Mouse (Mus musculus) lung, adult 2 months (tissue): ENCODE results near the gene Chil4. TPM values are rescaled to one million over a fixed set of nuclear protein-coding genes. Genes with fewer than 3 reads are reported as not detected.

ENCODE experiments used
- DNase-seq: peaks from one replicate; pipeline ENCODE4 v3.0.0; 2022
- H3K4me1 ChIP-seq: fragments of 200-500 bp; 2 replicates; pipeline ENCODE4 v1.6.1; 2011; ENCODE audit warnings: low read length; ENCODE audit not compliant: control insufficient read depth, insufficient read depth
- H3K4me3 ChIP-seq: fragments of 200-500 bp; replicated peaks from 2 replicates; pipeline ENCODE3; 2011; ENCODE audit warnings: low read depth, mild to moderate bottlenecking, control low read depth, low read length; ENCODE audit errors: extremely low read depth
- CTCF ChIP-seq: fragments of 200-500 bp; IDR thresholded peaks from 2 replicates; pipeline ENCODE4 v1.5.1; 2011; ENCODE audit warnings: mild to moderate bottlenecking, low read length, control low read depth; ENCODE audit not compliant: insufficient read depth
- POLR2A ChIP-seq: fragments of 200-500 bp; IDR thresholded peaks from 2 replicates; pipeline ENCODE4 v1.6.1; 2011; ENCODE audit warnings: low read depth, mild to moderate bottlenecking, control low read depth, low read length, borderline replicate concordance; ENCODE audit errors: extremely low read depth
- WGBS: fragments of 180-500 bp; shearing (Covaris S2); methylation state at CpG from one replicate; pipeline ENCODE4 v1.1.7; 2018; 5-methylcytosine and 5-hydroxymethylcytosine counted together
- polyA plus RNA-seq: library from polyadenylated mRNA; depleted of rRNA; stranded (reverse); fragments of >200 nt; gene quantifications from 2 replicates; pipeline ENCODE4 v1.2.3, GENCODE M21; 2012; rRNA removed

Gene Chil4
- polyA plus RNA-seq, 1 experiment, result 0.07 TPM

GRCm38 (mm10) chr3:106171135-106171731, 48.1 kb downstream of the Chil4 start:
- 84% methylated on average over 1 of the region's 1 CpGs for WGBS
- H3K4me1 ChIP-seq, result no peaks in the 10 kb centered on the region
- no peak overlapping the region for H3K4me3 ChIP-seq
- DNase-seq, result no peak
- TF ChIP-seq CTCF (no peak), POLR2A (no peak)

GRCm38 (mm10) chr3:106170522-106171053, 48.7 kb downstream of the Chil4 start:
- no peaks in the 10 kb centered on the region for H3K4me1 ChIP-seq
- 31% methylated on average over 1 of the region's 1 CpGs for WGBS
- no peak for TF ChIP-seq CTCF
- TF ChIP-seq POLR2A, result no peak
- no peak overlapping the region for H3K4me3 ChIP-seq
- DNase-seq, result peak; percentile 42

- TF ChIP-seq CTCF (no peak), POLR2A (peak; percentile 16; the same call in 1 of the 2 replicates)
- H3K4me1 ChIP-seq, result no peaks in the 10 kb centered on the region
- 71% methylated on average over 3 of the region's 3 CpGs for WGBS
- no peak for DNase-seq
- H3K4me3 ChIP-seq, result no peak within 1 kb of the TSS
Measured at GRCm38 (mm10) chr3:106167464-106167863, 51.8 kb downstream of the Chil4 start, which contains the start of gene Chil3. TSS of gene Chil3 (minus strand) at chr3:106167564.

- no peak for DNase-seq
- H3K4me3 ChIP-seq, result no peak overlapping the region
- no peaks in the 10 kb centered on the region for H3K4me1 ChIP-seq
- 80% methylated on average over 2 of the region's 2 CpGs for WGBS
- no peak for TF ChIP-seq CTCF
- no peak for TF ChIP-seq POLR2A
Measured at GRCm38 (mm10) chr3:106154413-106154812, 64.9 kb downstream of the Chil4 start.

Other genes with a start within 250 kb of the Chil4 start
- 0.68 and 1.4 TPM in 2 replicates for gene Ovgp1, start 245.8 kb downstream of the Chil4 start, polyA plus RNA-seq
- 5.5 and 8.0 TPM in 2 replicates for gene Pifo, start 204.9 kb downstream of the Chil4 start, polyA plus RNA-seq
- 0.09 TPM in 1 of 2 replicates, not detected in the other for gene Chil5, start 186.7 kb downstream of the Chil4 start, polyA plus RNA-seq
- gene Chia1, start 106.3 kb downstream of the Chil4 start, polyA plus RNA-seq, result 34.4 and 41.4 TPM in 2 replicates
- 206 and 281 TPM in 2 replicates for gene Chil3, start 51.9 kb downstream of the Chil4 start, polyA plus RNA-seq
- not detected in 2 replicates for gene Chil6, start 186.7 kb upstream of the Chil4 start, polyA plus RNA-seq